Mouse (Mus musculus) c-Kit-positive CD71-positive TER-119-positive erythroid progenitor cells, embryonic 14.5 days (primary cell): ENCODE measurements around the gene Trp53rkb.
A peak's percentile ranks its signal among the peaks of the same experiment; 100 is the strongest.

Experiments
- DNase-seq: peaks from one replicate; pipeline ENCODE4 v3.0.0-alpha.2; 2013; ENCODE audit warnings: low spot score

Trp53rkb gene

GRCm38 (mm10) chr2:166799615-166800472 lies 7.5 kb downstream of the Trp53rkb start:
- DNase-seq: no peak

DNA sequence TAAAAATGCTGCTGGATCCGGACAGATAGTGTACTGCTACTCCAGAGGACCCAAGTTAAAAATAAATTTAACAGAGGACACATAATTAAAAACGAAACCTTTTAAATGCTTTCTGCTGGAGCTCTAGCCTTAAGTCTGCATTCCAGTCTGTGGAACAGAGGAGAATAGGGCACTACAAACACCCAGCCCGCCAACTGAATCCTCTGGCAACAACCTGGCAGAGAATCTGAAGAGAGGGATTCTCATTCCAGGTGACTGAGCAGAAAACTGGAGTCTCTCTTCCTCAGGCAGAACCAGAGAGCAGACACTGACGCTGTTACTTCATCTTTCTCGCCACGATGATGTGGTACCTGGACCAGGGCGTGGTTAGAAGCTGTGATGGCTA lies 8.1 kb downstream of the Trp53rkb start:
- no peak for DNase-seq

DNA sequence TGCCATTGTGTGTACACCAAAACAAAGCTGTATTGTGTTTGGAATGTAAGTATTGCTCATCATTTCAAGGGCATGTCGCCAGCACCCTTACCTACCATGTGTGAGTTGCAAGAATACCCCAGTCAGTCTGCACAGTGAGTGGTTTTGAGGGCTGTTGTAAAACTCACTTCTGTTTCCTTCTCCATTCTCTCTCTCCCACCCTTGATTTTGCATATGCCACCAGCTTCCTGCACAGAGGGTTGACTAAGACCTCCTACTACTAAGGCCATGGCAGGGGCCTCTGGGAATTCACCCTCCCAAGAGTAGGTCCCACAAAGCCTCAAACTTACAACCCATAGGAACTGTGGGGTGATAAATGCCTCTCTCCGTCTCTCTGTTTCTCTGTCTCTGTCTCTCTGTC lies 9.1 kb downstream of the Trp53rkb start:
- no peak for DNase-seq

DNA sequence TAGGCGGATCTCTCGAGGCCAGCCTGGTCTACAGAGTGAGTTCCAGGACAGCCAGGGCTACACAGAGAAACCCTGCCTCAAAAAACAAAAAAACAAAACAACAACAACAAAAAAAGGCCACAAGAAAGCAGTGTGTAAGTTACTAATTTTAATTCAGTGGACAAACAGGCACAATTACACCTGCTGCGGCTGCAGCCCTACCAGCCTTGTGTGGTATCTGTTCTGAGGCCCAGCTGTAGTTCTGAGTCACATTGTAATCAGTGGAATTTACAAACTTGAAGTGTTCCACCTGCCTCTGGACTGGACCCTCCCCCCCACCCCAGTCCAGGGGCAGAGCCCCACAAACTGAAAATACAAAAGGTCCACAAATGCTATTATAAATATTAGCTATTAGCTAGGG lies 11.0 kb downstream of the Trp53rkb start:
- DNase-seq: no peak

- peak; percentile 85 for DNase-seq
Observed at GRCm38 (mm10) chr2:166805250-166806172, 13.2 kb downstream of the Trp53rkb start, which contains the start of gene Arfgef2. Gene Arfgef2, plus strand, starts transcription at chr2:166805588.

DNA sequence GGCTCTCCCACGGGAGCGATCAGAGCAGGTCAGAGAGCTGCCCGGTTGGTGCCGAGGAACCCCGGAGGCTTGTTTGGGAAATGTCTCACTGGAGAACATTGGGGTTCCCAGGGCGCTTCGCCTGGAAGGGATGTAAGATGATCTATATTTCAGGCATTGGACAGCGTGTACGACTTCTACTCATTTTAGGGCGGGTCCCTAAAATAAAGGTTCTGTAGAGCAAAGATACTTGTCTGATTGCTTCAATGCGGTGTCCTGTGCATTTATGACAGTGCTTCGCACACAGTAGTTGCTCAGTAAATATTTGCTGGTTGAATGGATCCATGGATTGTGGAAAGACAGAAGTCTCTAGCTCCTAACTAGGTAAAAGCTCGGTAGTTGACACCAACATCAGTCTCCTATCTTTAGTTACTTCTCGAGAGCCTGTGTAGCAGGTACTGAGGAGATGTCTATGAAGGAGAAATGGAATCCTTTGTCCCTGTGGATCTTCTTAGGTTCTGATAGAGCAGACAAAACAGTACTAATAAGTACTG lies 13.9 kb downstream of the Trp53rkb start:
- DNase-seq: peak; percentile 60

GRCm38 (mm10) chr2:166806813-166807212 lies 14.5 kb downstream of the Trp53rkb start:
- DNase-seq: no peak

DNA sequence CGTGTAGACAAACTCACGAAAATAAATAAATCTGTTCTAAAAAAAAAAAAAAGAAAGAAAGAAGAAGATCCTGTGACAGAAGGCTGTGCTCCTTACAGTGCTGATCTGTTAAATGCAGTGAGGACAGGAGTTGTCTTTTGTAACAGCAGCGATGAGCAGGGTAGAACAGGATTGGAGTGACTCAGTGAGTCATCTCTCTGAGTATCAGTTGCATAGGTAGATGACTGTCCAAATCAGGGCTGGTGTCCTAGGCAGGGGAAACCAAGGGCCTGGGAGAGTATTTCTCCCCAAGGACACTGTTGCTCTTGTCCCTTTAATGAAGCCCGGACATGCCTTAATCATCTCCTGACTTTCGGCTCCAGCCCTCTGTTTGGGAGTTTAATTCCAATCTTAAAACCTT lies 17.2 kb downstream of the Trp53rkb start:
- no peak for DNase-seq

DNA sequence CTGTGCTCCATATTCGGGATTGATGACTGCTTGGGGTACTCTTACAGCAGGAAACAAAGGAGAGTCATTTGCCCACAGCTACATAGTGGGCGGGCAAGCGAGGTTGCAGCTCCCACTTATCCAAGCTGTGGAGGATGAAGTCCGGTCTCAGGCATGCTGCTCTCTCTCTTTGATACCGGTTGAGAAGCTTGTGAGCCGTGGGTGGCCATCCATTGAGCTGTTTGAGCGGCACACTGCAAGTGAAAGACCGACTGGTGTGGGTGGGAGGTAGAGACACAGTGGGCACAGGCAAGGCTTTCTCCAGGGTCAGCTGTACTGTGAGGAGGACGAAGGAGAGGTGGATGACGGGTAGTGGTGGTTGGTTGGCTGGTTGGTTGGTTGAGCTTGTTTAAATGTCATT lies 18.5 kb downstream of the Trp53rkb start:
- no peak for DNase-seq

DNA sequence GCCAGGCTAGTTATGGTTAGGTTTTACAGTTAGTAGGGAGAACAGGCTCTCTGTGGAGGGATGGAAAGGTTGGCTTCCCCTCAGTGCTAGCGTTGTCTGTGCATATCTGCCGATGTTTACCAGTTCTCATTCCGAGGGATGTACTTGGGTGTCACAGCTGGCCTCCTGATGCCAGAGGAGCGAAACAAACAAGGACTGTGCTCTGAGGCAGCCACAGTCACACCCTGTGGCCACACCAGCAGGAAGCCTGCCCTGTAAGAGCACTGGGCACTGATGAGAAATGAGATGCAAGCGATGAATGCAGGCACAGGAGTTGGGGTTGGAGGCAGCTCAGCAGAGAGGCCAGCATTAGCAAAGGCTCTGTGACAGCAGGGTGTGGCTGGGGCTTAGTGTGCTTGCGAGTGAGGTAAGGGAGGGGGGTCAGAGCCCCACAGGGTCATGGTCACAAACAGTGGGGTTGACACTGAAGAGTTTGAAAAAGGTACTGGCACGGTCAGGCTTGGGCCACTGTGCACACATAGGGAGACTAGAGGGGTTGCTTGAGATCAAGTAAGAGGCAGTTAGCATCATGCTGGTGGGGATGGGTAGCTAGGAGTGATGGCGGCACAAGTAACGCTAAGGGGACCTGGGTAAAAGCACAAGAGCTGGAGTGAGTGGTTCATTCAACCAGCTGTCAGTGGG lies 26.3 kb downstream of the Trp53rkb start:
- DNase-seq: no peak

DNA sequence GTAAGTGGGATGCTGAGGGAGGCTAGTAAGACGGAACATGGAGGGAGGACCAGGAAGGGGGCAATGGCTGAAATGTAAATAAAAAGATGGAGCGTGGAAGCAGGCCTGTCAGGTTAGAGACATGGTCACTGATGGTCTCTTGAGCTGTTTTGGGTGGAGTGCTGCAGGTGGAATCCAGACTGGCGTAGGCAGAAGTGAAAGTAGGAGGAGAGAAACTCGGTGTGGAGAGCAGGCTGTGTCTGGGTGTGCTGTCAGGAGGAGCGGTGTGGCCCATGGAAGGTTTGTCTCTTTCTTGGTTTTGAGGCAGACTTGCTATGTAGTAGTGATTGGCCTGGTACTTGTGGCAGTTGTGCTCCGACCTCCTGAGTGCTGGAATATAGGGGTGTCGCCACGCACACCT lies 27.5 kb downstream of the Trp53rkb start:
- DNase-seq: no peak

DNA sequence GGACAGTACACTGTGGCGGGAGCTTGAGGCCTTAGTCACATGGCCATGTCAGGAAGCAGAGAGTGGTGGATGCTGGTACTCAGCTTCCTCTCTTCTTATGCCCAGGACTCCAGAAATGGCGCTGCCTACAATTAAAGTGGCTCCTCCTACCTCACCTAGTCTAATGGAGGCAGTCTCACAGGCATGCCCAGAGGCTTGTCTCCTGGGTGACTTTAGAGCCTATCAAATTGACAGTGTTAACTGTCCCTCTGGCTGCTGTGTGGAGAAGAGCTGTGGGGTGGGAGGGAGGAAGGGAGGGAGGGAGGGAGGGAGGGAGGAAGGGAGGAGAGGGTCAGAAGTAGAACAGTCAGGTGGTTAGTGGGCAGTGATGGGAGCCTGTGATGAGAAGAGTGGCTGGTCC lies 28.5 kb downstream of the Trp53rkb start:
- DNase-seq: no peak

DNA sequence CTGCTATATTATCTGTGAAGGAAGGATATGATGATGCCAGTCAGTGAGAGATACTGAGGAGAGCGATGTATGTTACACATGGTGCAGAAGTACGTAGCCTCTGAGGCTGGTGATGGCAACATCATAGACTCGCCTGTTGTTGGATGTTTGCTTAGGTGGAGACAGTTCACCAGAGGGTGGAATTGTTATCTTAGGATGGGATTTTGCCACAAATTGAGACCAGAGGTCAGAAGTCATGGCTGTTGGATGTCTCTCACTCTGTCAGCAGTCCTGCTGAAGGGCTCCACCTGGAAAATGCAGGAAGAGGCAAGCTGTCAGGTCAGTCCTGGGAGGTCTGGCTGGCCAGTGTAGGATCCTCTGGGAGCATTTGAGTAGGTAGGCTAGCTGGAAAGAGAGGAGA lies 29.1 kb downstream of the Trp53rkb start:
- DNase-seq: no peak

- DNase-seq: no peak
Observed at GRCm38 (mm10) chr2:166822119-166822826, 29.9 kb downstream of the Trp53rkb start.

GRCm38 (mm10) chr2:166822901-166823300 lies 30.6 kb downstream of the Trp53rkb start:
- no peak for DNase-seq

GRCm38 (mm10) chr2:166824386-166824785 lies 32.1 kb downstream of the Trp53rkb start:
- DNase-seq: no peak

GRCm38 (mm10) chr2:166824998-166825397 lies 32.7 kb downstream of the Trp53rkb start:
- no peak for DNase-seq

DNA sequence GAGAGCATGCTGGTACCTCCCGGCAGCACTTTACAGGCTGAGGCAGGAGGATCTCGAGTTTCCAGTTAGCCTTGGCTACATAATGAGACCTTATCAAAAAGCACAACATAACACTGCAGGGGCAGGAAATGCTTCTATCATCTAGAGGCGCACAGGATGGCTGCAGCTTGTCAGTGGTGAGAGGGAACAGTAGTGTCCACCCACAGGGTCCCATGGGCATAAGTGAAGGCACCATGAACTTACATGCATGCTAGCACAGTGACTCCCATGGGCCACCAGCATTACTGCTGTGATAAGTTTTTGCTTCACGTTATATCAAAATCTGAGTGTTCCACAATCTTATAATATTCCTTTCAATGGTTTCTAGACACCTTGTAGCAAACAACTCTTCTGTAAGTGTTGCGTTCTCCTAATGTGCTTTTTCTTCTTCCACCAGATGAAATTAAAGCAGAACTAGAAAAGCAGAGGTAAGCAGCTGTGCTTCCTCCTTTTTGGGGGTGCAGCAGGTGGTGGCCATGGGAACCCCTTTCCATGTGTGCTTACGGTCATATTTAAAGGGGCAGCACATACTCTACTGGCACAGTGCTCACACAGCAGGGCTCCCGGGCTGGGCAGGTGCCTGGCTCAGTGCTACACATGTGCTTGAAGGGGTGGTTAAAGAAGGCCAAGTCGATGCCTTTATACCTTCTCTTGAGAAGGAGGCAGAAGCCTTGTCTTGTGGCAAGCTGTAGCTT lies 34.3 kb downstream of the Trp53rkb start:
- DNase-seq: no peak

- DNase-seq: no peak
Observed at GRCm38 (mm10) chr2:166828306-166828705, 36.0 kb downstream of the Trp53rkb start.

- no peak for DNase-seq
Observed at GRCm38 (mm10) chr2:166830350-166830749, 38.0 kb downstream of the Trp53rkb start.

DNA sequence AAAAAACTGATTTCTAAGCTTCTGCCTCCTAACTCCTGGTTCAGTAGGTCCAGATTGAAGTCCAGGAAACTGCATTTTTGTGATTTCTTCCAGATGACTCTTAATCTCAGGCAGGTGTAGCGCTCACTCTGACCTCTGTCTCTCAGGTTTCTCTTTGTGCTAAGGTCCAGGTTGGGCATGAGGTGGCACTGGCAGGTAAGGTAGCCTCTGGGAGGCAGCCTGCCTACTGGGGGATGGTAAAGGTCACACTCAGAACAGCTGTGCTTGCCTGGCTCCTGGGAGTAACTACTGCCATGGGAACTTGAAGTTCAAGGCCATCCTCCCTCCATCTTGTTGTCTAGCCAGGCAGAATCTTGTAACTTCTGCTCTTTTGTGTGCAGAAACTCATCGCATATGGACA lies 41.8 kb downstream of the Trp53rkb start:
- DNase-seq: no peak
